7 mouse cellular contexts compared by ENCODE assay signal in the genomic region with DNA sequence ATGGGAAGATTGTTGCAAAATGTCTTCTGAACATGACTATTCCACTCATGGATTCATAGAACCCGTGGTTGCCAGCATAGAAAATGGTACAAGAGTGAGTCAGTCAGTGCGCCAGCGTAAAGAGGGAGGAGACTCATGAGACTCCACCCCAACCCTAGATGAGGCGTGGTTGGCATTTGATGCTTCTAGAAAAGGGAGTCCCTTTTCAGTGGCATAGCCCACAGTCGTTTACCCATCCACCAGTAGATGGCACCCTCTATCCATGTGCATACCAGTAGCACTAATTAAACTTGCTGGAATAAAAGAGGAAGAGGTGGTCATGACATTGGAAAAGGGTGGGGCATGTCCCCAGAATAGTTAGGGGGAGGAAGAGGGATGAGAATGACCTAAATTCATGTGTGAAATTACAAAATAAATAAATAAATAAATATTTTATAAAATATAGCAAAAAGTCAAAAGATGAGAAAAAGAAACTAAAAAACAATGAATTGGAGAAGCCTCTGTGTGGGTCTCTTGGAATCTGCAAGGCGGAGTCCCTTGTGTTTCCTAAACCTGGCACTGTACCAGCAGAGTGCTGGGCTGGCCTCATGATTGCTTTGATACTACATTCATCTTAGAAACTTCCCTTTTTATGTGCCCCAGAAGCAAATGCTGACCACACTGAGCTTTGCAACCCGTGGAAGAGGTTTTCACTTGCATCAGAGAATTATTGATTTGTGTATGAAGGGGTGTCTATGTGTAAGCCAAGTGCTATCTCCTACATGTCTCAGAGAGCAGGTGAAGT. TPM values are rescaled to one million over a fixed set of nuclear protein-coding genes. Genes with fewer than 3 reads are reported as not detected.
DNase-seq lines count a peak whose midpoint lies in the region; ATAC-seq lines count a peak whose summit lies in the region.

No protein-coding gene starts in this region.

- DNase-seq in adrenal gland, adult 18-20 months (ENCODE audit: low spot score in 2 of 2), result peak; percentile 53 to 63
- DNase-seq in embryo, embryonic 10 days (ENCODE audit: low spot score), result peak; percentile 92
- DNase-seq in gastrocnemius, postnatal 25 days, result peak; percentile 64
- peak; percentile 40 to 79 for DNase-seq in left cerebral cortex, postnatal 10 days (ENCODE audit: extremely low spot score in 1 of 2, low spot score in 2 of 2)
- DNase-seq in right cerebral cortex, postnatal 4 days, result peak; percentile 64

- peak; percentile 99 for ATAC-seq in inflammation-experienced regulatory T-cells, adult 6 months
- peak; percentile 100 for ATAC-seq in megakaryocyte-erythroid progenitor cell, adult 5-6 weeks (replicated peaks; ENCODE audit: low FRiP score, low TSS enrichment, poor library complexity, severe bottlenecking)

- intact Hi-C loops in left cerebral cortex, postnatal 10 days (cut with DNase I), result loop anchor here (5.0 to 10.0 kb wide), 2 partner anchors 57 to 639 kb away; no protein-coding TSS in a partner anchor

RNA-seq across cellular contexts. Expression of a gene that starts 8.9 kb away (rescaled TPM):
- 10 to 100 TPM; 15.0 to 18.6 TPM for total RNA-seq in adrenal gland, adult 18-20 months (2021)
- total RNA-seq in gastrocnemius, postnatal 25 days (2021), result 1 to 10 TPM; 5.7 to 6.1 TPM
- polyA plus RNA-seq in inflammation-experienced regulatory T-cells, adult 6 months (2017; shearing (Covaris generic)), result 10 to 100 TPM in 2 of 3 experiments, 1 to 10 TPM in 1; 9.5 to 16.7 (median 11.5) TPM
- total RNA-seq in left cerebral cortex, postnatal 10 days (2021), result 10 to 100 TPM; 63.0 to 67.6 TPM
- total RNA-seq in megakaryocyte-erythroid progenitor cell, adult 5-6 weeks (2014; fragmentation: Nextera tagmentation), result 14.8 and 15.4 TPM in 2 replicates
- 15.8 and 23.2 TPM in 2 replicates for total RNA-seq in megakaryocyte-erythroid progenitor cell, adult 5-6 weeks (2017)

RNA-seq across cellular contexts. Expression of a gene that starts 10.3 kb away (rescaled TPM):
- not detected for total RNA-seq in adrenal gland, adult 18-20 months (2021)
- total RNA-seq in gastrocnemius, postnatal 25 days (2021), result not detected
- not detected for polyA plus RNA-seq in inflammation-experienced regulatory T-cells, adult 6 months (2017; shearing (Covaris generic))
- total RNA-seq in left cerebral cortex, postnatal 10 days (2021), result not detected
- total RNA-seq in megakaryocyte-erythroid progenitor cell, adult 5-6 weeks (2014; fragmentation: Nextera tagmentation), result not detected in 2 replicates
- not detected in 2 replicates for total RNA-seq in megakaryocyte-erythroid progenitor cell, adult 5-6 weeks (2017)

Comparison
In these comparisons a context has a peak if more than half of its experiments do, and no peak if none do; other contexts are left out.
1. Peak in every context shown above with its lines: DNase-seq and ATAC-seq.